Mouse (Mus musculus): ENCODE results near the gene Capn3.
A peak's percentile ranks its signal among the peaks of the same experiment; 100 is the strongest.

Capn3 gene

GRCm38 (mm10) chr2:120482506-120483389, 26.9 kb downstream of the Capn3 start:
- no peak for DNase-seq (ENCODE audit: low spot score)

- DNase-seq (ENCODE audit: low spot score): no peak
Observed at GRCm38 (mm10) chr2:120484241-120484640, 28.4 kb downstream of the Capn3 start.

- DNase-seq (ENCODE audit: low spot score): no peak
Observed at GRCm38 (mm10) chr2:120493254-120493653, 37.4 kb downstream of the Capn3 start.

GRCm38 (mm10) chr2:120496511-120496910, 40.7 kb downstream of the Capn3 start:
- DNase-seq (ENCODE audit: low spot score): no peak

GRCm38 (mm10) chr2:120499971-120500471, 44.2 kb downstream of the Capn3 start:
- DNase-seq (ENCODE audit: low spot score): no peak

GRCm38 (mm10) chr2:120501136-120501918, 45.5 kb downstream of the Capn3 start:
- no peak for DNase-seq (ENCODE audit: low spot score)

GRCm38 (mm10) chr2:120501931-120502604, 46.2 kb downstream of the Capn3 start:
- DNase-seq (ENCODE audit: low spot score): no peak

- peak; percentile 13 for DNase-seq (ENCODE audit: low spot score)
Observed at GRCm38 (mm10) chr2:120502605-120502990, 46.8 kb downstream of the Capn3 start.

- no peak for DNase-seq (ENCODE audit: low spot score)
Observed at GRCm38 (mm10) chr2:120503094-120503493, 47.3 kb downstream of the Capn3 start.

GRCm38 (mm10) chr2:120503992-120504391, 48.2 kb downstream of the Capn3 start:
- no peak for DNase-seq (ENCODE audit: low spot score)

- DNase-seq (ENCODE audit: low spot score): no peak
Observed at GRCm38 (mm10) chr2:120514181-120514580, 58.4 kb downstream of the Capn3 start.

- no peak for DNase-seq (ENCODE audit: low spot score)
Observed at GRCm38 (mm10) chr2:120518547-120519210, 62.9 kb downstream of the Capn3 start.

GRCm38 (mm10) chr2:120526771-120527170, 71.0 kb downstream of the Capn3 start:
- DNase-seq (ENCODE audit: low spot score): no peak

GRCm38 (mm10) chr2:120529531-120529930, 73.7 kb downstream of the Capn3 start:
- DNase-seq (ENCODE audit: low spot score): no peak

GRCm38 (mm10) chr2:120531223-120531622, 75.4 kb downstream of the Capn3 start:
- DNase-seq (ENCODE audit: low spot score): no peak

GRCm38 (mm10) chr2:120539333-120539732, 83.5 kb downstream of the Capn3 start:
- no peak for DNase-seq (ENCODE audit: low spot score)

GRCm38 (mm10) chr2:120539778-120540208, 84.0 kb downstream of the Capn3 start:
- peak; percentile 56 for DNase-seq (ENCODE audit: low spot score)

GRCm38 (mm10) chr2:120544732-120545131, 88.9 kb downstream of the Capn3 start:
- DNase-seq (ENCODE audit: low spot score): no peak

Data from ovary, postnatal 14 days (tissue).